Mouse (Mus musculus) lung, adult 2 months (tissue): Measurements from ENCODE around the gene Galk1.

Experiments used
- CTCF ChIP-seq: fragments of 200-500 bp; IDR thresholded peaks from 2 replicates; pipeline ENCODE4 v1.5.1; 2011; ENCODE audit warnings: mild to moderate bottlenecking, low read length, control low read depth; ENCODE audit not compliant: insufficient read depth
- POLR2A ChIP-seq: fragments of 200-500 bp; IDR thresholded peaks from 2 replicates; pipeline ENCODE4 v1.6.1; 2011; ENCODE audit warnings: low read depth, mild to moderate bottlenecking, control low read depth, low read length, borderline replicate concordance; ENCODE audit errors: extremely low read depth

GRCm38 (mm10) chr11:115975544-115975943, 37.0 kb downstream of the Galk1 start:
- TF ChIP-seq CTCF: no peak
- no peak for TF ChIP-seq POLR2A
